Mouse (Mus musculus) stomach, embryonic 16.5 days (tissue): Measurements from ENCODE around the gene Nudt3. TPM values are rescaled to one million over a fixed set of nuclear protein-coding genes. Genes with fewer than 3 reads are reported as not detected.
A peak's percentile ranks its signal among the peaks of the same experiment; 100 is the strongest.
"Not testable (repeated sequence)": the region's sequence is repeated elsewhere in the genome, so short reads cannot be mapped to it uniquely, and the experiment has no call there.

Source experiments
- ATAC-seq: fragments of 200-750 bp; cut with Nextera tagmentation; 2 replicates; pipeline ENCODE4 v1.8.0; 2017; ENCODE audit warnings: moderate number of reproducible peaks, moderate TSS enrichment; ENCODE audit not compliant: insufficient read depth, low FRiP score
- H3K27ac ChIP-seq: fragments of 300-500 bp; sonication (generic); 2 replicates; pipeline ENCODE4 v1.5.1; 2014; ENCODE audit warnings: low read length
- H3K27me3 ChIP-seq: fragments of 300-500 bp; sonication (generic); 2 replicates; pipeline ENCODE4 v1.6.1; 2014; ENCODE audit warnings: low read length, control low read depth, mixed read lengths; ENCODE audit not compliant: control insufficient read depth, insufficient read depth
- H3K36me3 ChIP-seq: fragments of 300-500 bp; sonication (generic); 2 replicates; pipeline ENCODE4 v1.6.1; 2014; ENCODE audit warnings: low read length; ENCODE audit not compliant: control insufficient read depth, insufficient read depth
- H3K4me1 ChIP-seq: fragments of 300-500 bp; sonication (generic); 2 replicates; pipeline ENCODE4 v1.6.1; 2014; ENCODE audit warnings: low read length, control low read depth, mixed read lengths; ENCODE audit not compliant: control insufficient read depth, insufficient read depth
- H3K4me2 ChIP-seq: fragments of 300-500 bp; sonication (generic); 2 replicates; pipeline ENCODE4 v1.6.1; 2014; ENCODE audit warnings: low read depth, low read length, mixed read lengths
- H3K4me3 ChIP-seq: fragments of 300-500 bp; sonication (generic); replicated peaks from 2 replicates; pipeline ENCODE4 v1.5.1; 2014; ENCODE audit warnings: mild to moderate bottlenecking, low read length
- H3K9ac ChIP-seq: fragments of 300-500 bp; sonication (generic); 2 replicates; pipeline ENCODE4 v1.6.1; 2014; ENCODE audit warnings: low read length
- H3K9me3 ChIP-seq: fragments of 300-500 bp; sonication (generic); replicated peaks from 2 replicates; pipeline ENCODE4 v1.6.1; 2016; ENCODE audit warnings: low read length, control low read depth; ENCODE audit not compliant: control insufficient read depth
- WGBS: fragments of 180-500 bp; shearing (Covaris S2); extraction: QIAGEN DNeasy Blood & Tissue Kit; methylation state at CpG from one replicate; pipeline ENCODE4 v1.1.7; 2014; 5-methylcytosine and 5-hydroxymethylcytosine counted together
- polyA plus RNA-seq: library from polyadenylated mRNA; unstranded; fragments of >200 nt; fragmentation: Nextera tagmentation; extraction: Ambion mirVana; gene quantifications from 2 replicates; pipeline ENCODE4 v1.2.1, GENCODE M21; 2015

The Nudt3 gene
- polyA plus RNA-seq, 1 experiment from 2014 or later: 63.1 TPM

GRCm38 (mm10) chr17:27638921-27639332 is 15.6 kb upstream of the Nudt3 start:
- Histone ChIP-seq H3K27me3 (no peaks in the 10 kb centered on the region), H3K4me1 (peaks cover 12% of the 10 kb centered on the region; the same call in 1 of the 2 replicates), H3K27ac (no peak overlapping the region), H3K36me3 (no peaks in the 10 kb centered on the region), H3K9ac (no peak overlapping the region), H3K4me2 (no peak overlapping the region), H3K4me3 (no peak overlapping the region), H3K9me3 (no peaks in the 10 kb centered on the region)
- no peak for ATAC-seq
- 75% methylated on average over 20 of the region's 20 CpGs for WGBS

DNA sequence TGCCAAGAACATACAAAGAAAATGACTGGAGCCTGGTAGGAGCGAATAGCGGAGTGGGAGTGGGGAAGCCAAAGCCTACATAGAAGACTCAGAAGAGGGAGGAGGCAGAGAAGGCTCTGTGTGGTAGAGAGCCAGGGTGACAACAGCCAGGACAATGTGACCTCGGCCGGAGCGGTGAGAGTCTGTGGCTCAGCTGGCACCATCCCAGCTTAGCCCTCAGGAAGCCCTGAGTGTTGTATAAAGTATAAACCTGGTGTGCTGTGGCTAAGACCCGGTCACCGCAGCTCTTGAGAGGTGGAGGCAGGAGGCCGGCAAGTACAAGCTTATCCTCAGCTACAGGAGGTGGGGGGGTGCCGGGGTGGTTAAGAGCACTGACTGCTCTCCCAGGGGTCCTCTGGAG is 14.0 kb upstream of the Nudt3 start:
- no peaks in the 10 kb centered on the region for H3K27me3 ChIP-seq
- no peaks in the 10 kb centered on the region for H3K36me3 ChIP-seq
- no peak overlapping the region for H3K9ac ChIP-seq
- no peak overlapping the region for H3K27ac ChIP-seq
- 59% methylated on average over 9 of the region's 9 CpGs for WGBS
- no peak for ATAC-seq
- no peak overlapping the region for H3K4me2 ChIP-seq
- no peaks in the 10 kb centered on the region for H3K9me3 ChIP-seq
- peaks cover 23% of the 10 kb centered on the region for H3K4me1 ChIP-seq
- H3K4me3 ChIP-seq: no peak overlapping the region

GRCm38 (mm10) chr17:27636132-27637020 is 13.1 kb upstream of the Nudt3 start, which contains the start of gene Rps10:
Gene Rps10 (minus strand): TSS chr17:27636669.
- Histone ChIP-seq H3K27me3 (no peaks in the 10 kb centered on the region), H3K4me3 (peak within 1 kb of the TSS; percentile 98), H3K36me3 (peaks cover 7% of the 10 kb centered on the region), H3K27ac (peak within 1 kb of the TSS; percentile 73), H3K4me2 (peak within 1 kb of the TSS; percentile 61), H3K9me3 (no peaks in the 10 kb centered on the region), H3K4me1 (peaks cover 28% of the 10 kb centered on the region), H3K9ac (peak within 1 kb of the TSS; percentile 29)
- WGBS: 44% methylated on average over 18 of the region's 18 CpGs
- ATAC-seq: no peak

DNA sequence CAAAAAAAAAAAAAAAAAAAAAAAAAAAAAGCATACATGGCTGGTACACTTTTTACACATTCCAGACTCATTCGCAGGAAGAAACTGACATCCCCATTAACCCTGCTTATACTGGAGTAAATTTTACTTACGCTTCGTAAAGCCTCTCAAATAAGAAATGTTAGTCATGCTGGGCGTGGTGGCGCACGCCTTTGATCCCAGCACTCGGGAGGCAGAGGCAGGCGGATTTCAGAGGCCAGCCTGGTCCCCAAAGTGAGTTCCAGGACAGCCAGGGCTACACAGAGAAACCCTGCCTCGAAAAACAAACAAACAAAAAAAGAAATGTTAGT is 12.2 kb upstream of the Nudt3 start:
- peak overlapping the region; percentile 61 for H3K4me2 ChIP-seq
- H3K27ac ChIP-seq: peak overlapping the region; percentile 73
- peaks cover 15% of the 10 kb centered on the region for H3K36me3 ChIP-seq
- peak overlapping the region; percentile 96 for H3K9ac ChIP-seq
- peak overlapping the region; percentile 98 for H3K4me3 ChIP-seq
- not testable (repeated sequence) for ATAC-seq, H3K27me3 ChIP-seq, H3K9me3 ChIP-seq
- H3K4me1 ChIP-seq: peaks cover 30% of the 10 kb centered on the region
- 34% methylated on average over 9 of the region's 9 CpGs for WGBS

GRCm38 (mm10) chr17:27634871-27635574 is 11.7 kb upstream of the Nudt3 start, which contains the start of gene RPS10-NUDT3:
Gene RPS10-NUDT3 (minus strand): TSS chr17:27635222.
- WGBS: under 1% methylated on average over 72 of the region's 72 CpGs
- Histone ChIP-seq H3K4me1 (peaks cover 30% of the 10 kb centered on the region), H3K36me3 (peaks cover 16% of the 10 kb centered on the region), H3K27me3 (no peaks in the 10 kb centered on the region), H3K27ac (peak within 1 kb of the TSS; percentile 83), H3K4me3 (peak within 1 kb of the TSS; percentile 98), H3K9ac (peak within 1 kb of the TSS; percentile 96), H3K4me2 (peak within 1 kb of the TSS; percentile 87), H3K9me3 (no peaks in the 10 kb centered on the region)
- peak; percentile 98 for ATAC-seq

DNA sequence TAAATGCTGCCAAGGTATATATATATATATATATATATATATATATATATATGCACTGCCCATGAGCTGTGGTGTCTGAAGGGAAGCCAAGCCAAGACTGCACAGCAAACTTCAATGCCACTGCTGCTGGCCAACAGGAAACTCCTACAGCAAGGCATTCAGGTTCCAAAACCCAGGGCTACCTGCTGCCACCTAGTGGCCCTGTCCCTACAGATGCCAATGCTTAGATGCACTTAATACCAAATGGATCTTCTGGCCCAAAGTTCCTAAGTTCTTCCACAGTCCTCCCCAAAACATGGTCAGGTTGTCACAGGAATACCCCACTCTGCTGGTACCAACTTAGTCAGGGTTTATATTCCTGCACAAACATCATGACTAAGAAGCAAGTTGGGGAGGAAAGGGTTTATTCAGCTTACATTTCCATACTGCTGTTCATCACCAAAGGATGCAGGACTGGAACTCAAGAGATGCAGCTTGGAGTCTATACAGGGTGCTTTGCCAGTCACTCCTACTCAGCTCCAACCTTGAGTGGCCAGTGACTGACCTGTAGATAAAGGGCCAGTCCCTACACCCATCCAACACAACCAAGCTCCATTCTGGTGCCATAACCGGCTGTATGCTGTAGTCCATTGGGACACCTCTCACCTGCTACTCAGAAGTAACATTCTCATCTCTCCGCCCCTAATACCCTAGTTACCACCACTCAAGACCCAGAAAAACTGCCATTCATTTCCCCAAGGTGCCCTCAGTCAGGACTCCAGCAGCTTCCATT is 6.1 kb upstream of the Nudt3 start:
- Histone ChIP-seq H3K27ac (no peak overlapping the region), H3K36me3 (peaks cover 16% of the 10 kb centered on the region), H3K9ac (no peak overlapping the region), H3K27me3 (no peaks in the 10 kb centered on the region), H3K4me3 (no peak overlapping the region), H3K9me3 (no peaks in the 10 kb centered on the region), H3K4me1 (peaks cover 25% of the 10 kb centered on the region), H3K4me2 (no peak overlapping the region)
- 66% methylated on average over 2 of the region's 2 CpGs for WGBS
- no peak for ATAC-seq

GRCm38 (mm10) chr17:27628376-27628775 is 5.1 kb upstream of the Nudt3 start:
- no peak for ATAC-seq
- Histone ChIP-seq H3K27me3 (no peaks in the 10 kb centered on the region), H3K4me3 (no peak overlapping the region), H3K27ac (no peak overlapping the region), H3K36me3 (peaks cover 16% of the 10 kb centered on the region), H3K4me1 (peaks cover 19% of the 10 kb centered on the region), H3K9ac (no peak overlapping the region), H3K9me3 (no peaks in the 10 kb centered on the region), H3K4me2 (no peak overlapping the region)
- WGBS: 88% methylated on average over 8 of the region's 8 CpGs

GRCm38 (mm10) chr17:27627451-27627850 is 4.2 kb upstream of the Nudt3 start:
- no peak overlapping the region for H3K9ac ChIP-seq
- 37% methylated on average over 5 of the region's 5 CpGs for WGBS
- H3K27me3 ChIP-seq: no peaks in the 10 kb centered on the region
- H3K36me3 ChIP-seq: peaks cover 16% of the 10 kb centered on the region
- no peak for ATAC-seq
- no peaks in the 10 kb centered on the region for H3K9me3 ChIP-seq
- peaks cover 12% of the 10 kb centered on the region for H3K4me1 ChIP-seq
- no peak overlapping the region for H3K4me2 ChIP-seq
- no peak overlapping the region for H3K27ac ChIP-seq
- no peak overlapping the region for H3K4me3 ChIP-seq
